Mouse (Mus musculus) hindbrain, embryonic 11.5 days (tissue): Measurements from ENCODE around the gene Cfap54. TPM values are rescaled to one million over a fixed set of nuclear protein-coding genes. Genes with fewer than 3 reads are reported as not detected.

Source experiments
- ATAC-seq: fragments of 200-750 bp; cut with Nextera tagmentation; 2 replicates; pipeline ENCODE4 v1.8.0; 2017; ENCODE audit warnings: mild to moderate bottlenecking, moderate TSS enrichment, moderate library complexity; ENCODE audit not compliant: low FRiP score
- DNase-seq: peaks from one replicate; pipeline ENCODE4 v3.0.0-alpha.2; 2015; ENCODE audit warnings: low spot score
- H3K27ac ChIP-seq: fragments of 300-500 bp; sonication (generic); 2 replicates; pipeline ENCODE4 v1.5.1; 2014; ENCODE audit warnings: mild to moderate bottlenecking, low read depth, low read length
- H3K27me3 ChIP-seq: fragments of 300-500 bp; sonication (generic); 2 replicates; pipeline ENCODE4 v1.6.1; 2014; ENCODE audit warnings: mild to moderate bottlenecking, low read length, moderate library complexity, mixed read lengths; ENCODE audit not compliant: control insufficient read depth, insufficient read depth
- H3K36me3 ChIP-seq: fragments of 300-500 bp; sonication (generic); 2 replicates; pipeline ENCODE4 v1.6.1; 2014; ENCODE audit warnings: mild to moderate bottlenecking, low read length, moderate library complexity, mixed read lengths; ENCODE audit not compliant: control insufficient read depth, insufficient read depth
- H3K4me1 ChIP-seq: fragments of 300-500 bp; sonication (generic); replicated peaks from 2 replicates; pipeline ENCODE4 v1.6.1; 2014; ENCODE audit warnings: low read length, mixed read lengths; ENCODE audit not compliant: control insufficient read depth, insufficient read depth
- H3K4me2 ChIP-seq: fragments of 300-500 bp; sonication (generic); replicated peaks from 2 replicates; pipeline ENCODE4 v1.6.1; 2014; ENCODE audit warnings: mild to moderate bottlenecking, low read depth, low read length
- H3K4me3 ChIP-seq: fragments of 300-500 bp; sonication (generic); 2 replicates; pipeline ENCODE4 v1.5.1; 2014; ENCODE audit warnings: low read depth, low read length
- H3K9ac ChIP-seq: fragments of 300-500 bp; sonication (generic); 2 replicates; pipeline ENCODE4 v1.6.1; 2014; ENCODE audit warnings: low read depth, low read length
- H3K9me3 ChIP-seq: fragments of 300-500 bp; sonication (generic); 2 replicates; pipeline ENCODE4 v1.6.1; 2016; ENCODE audit warnings: low read length; ENCODE audit not compliant: control insufficient read depth
- WGBS: fragments of 180-500 bp; shearing (Covaris S2); extraction: QIAGEN DNeasy Blood & Tissue Kit; methylation state at CpG from one replicate; pipeline ENCODE4 v1.1.7; 2014; 5-methylcytosine and 5-hydroxymethylcytosine counted together
- polyA plus RNA-seq: library from polyadenylated mRNA; unstranded; fragments of >200 nt; fragmentation: Nextera tagmentation; extraction: Ambion mirVana; gene quantifications from 2 replicates; pipeline ENCODE4 v1.2.1, GENCODE M21; 2014

Gene Cfap54
- polyA plus RNA-seq, 1 experiment from 2014 or later: 2.4 TPM

GRCm38 (mm10) chr10:93053867-93054266, 27.6 kb downstream of the Cfap54 start:
- WGBS: 83% methylated on average over 6 of the region's 6 CpGs
- H3K4me3 ChIP-seq: no peak overlapping the region
- H3K27me3 ChIP-seq: no peaks in the 10 kb centered on the region
- no peak overlapping the region for H3K9ac ChIP-seq
- H3K4me1 ChIP-seq: no peaks in the 10 kb centered on the region
- H3K36me3 ChIP-seq: no peaks in the 10 kb centered on the region
- ATAC-seq (no peak), DNase-seq (no peak)
- no peak overlapping the region for H3K4me2 ChIP-seq
- H3K9me3 ChIP-seq: no peaks in the 10 kb centered on the region
- H3K27ac ChIP-seq: no peak overlapping the region

GRCm38 (mm10) chr10:93053315-93053714, 28.1 kb downstream of the Cfap54 start:
- Histone ChIP-seq H3K27ac (no peak overlapping the region), H3K4me2 (no peak overlapping the region), H3K4me3 (no peak overlapping the region), H3K27me3 (no peaks in the 10 kb centered on the region), H3K9ac (no peak overlapping the region), H3K9me3 (no peaks in the 10 kb centered on the region), H3K4me1 (no peaks in the 10 kb centered on the region), H3K36me3 (no peaks in the 10 kb centered on the region)
- WGBS: 85% methylated on average over 4 of the region's 4 CpGs
- no peak for DNase-seq
- no peak for ATAC-seq

GRCm38 (mm10) chr10:93051016-93051726, 30.2 kb downstream of the Cfap54 start:
- Histone ChIP-seq H3K36me3 (no peaks in the 10 kb centered on the region), H3K4me2 (no peak overlapping the region), H3K9me3 (no peaks in the 10 kb centered on the region), H3K27me3 (no peaks in the 10 kb centered on the region), H3K27ac (no peak overlapping the region), H3K9ac (no peak overlapping the region), H3K4me1 (no peaks in the 10 kb centered on the region), H3K4me3 (no peak overlapping the region)
- peak; percentile 89 for DNase-seq
- 37% methylated on average over 13 of the region's 13 CpGs for WGBS
- no peak for ATAC-seq

GRCm38 (mm10) chr10:93050571-93050970, 30.8 kb downstream of the Cfap54 start:
- Histone ChIP-seq H3K4me1 (no peaks in the 10 kb centered on the region), H3K27ac (no peak overlapping the region), H3K9ac (no peak overlapping the region), H3K36me3 (no peaks in the 10 kb centered on the region), H3K4me3 (no peak overlapping the region), H3K27me3 (no peaks in the 10 kb centered on the region), H3K9me3 (no peaks in the 10 kb centered on the region), H3K4me2 (no peak overlapping the region)
- ATAC-seq (no peak), DNase-seq (no peak)
- 51% methylated on average over 3 of the region's 3 CpGs for WGBS

GRCm38 (mm10) chr10:93043195-93043594, 38.2 kb downstream of the Cfap54 start:
- WGBS: 94% methylated on average over 10 of the region's 10 CpGs
- no peak for DNase-seq

GRCm38 (mm10) chr10:93041850-93042249, 39.6 kb downstream of the Cfap54 start:
- Histone ChIP-seq H3K27ac (no peak overlapping the region), H3K4me1 (no peaks in the 10 kb centered on the region), H3K4me3 (no peak overlapping the region), H3K9ac (no peak overlapping the region), H3K27me3 (no peaks in the 10 kb centered on the region), H3K9me3 (no peaks in the 10 kb centered on the region), H3K36me3 (no peaks in the 10 kb centered on the region), H3K4me2 (no peak overlapping the region)
- DNase-seq (no peak), ATAC-seq (no peak)
- 98% methylated on average over 3 of the region's 3 CpGs for WGBS

More at GRCm38 (mm10) chr10:93043195-93043594, 38.2 kb downstream of the Cfap54 start:
- no peak overlapping the region for H3K4me2 ChIP-seq
- ATAC-seq: no peak
- H3K36me3 ChIP-seq: no peaks in the 10 kb centered on the region
- H3K27ac ChIP-seq: no peak overlapping the region
- no peak overlapping the region for H3K4me3 ChIP-seq
- H3K9me3 ChIP-seq: no peaks in the 10 kb centered on the region
- H3K27me3 ChIP-seq: no peaks in the 10 kb centered on the region
- no peaks in the 10 kb centered on the region for H3K4me1 ChIP-seq
- no peak overlapping the region for H3K9ac ChIP-seq

- no peak overlapping the region for H3K9ac ChIP-seq
- ATAC-seq: no peak
- H3K4me1 ChIP-seq: no peaks in the 10 kb centered on the region
- H3K4me3 ChIP-seq: no peak overlapping the region
- no peak overlapping the region for H3K4me2 ChIP-seq
- H3K9me3 ChIP-seq: no peaks in the 10 kb centered on the region
- H3K27ac ChIP-seq: no peak overlapping the region
- no peak for DNase-seq
- no peaks in the 10 kb centered on the region for H3K27me3 ChIP-seq
- H3K36me3 ChIP-seq: no peaks in the 10 kb centered on the region
- WGBS: 79% methylated on average over 4 of the region's 4 CpGs
Observed at GRCm38 (mm10) chr10:93041392-93041791, 40.0 kb downstream of the Cfap54 start.

GRCm38 (mm10) chr10:93036532-93036931, 44.9 kb downstream of the Cfap54 start:
- Histone ChIP-seq H3K4me3 (no peak overlapping the region), H3K27me3 (no peaks in the 10 kb centered on the region), H3K9ac (no peak overlapping the region), H3K4me2 (no peak overlapping the region), H3K27ac (no peak overlapping the region), H3K9me3 (no peaks in the 10 kb centered on the region), H3K36me3 (no peaks in the 10 kb centered on the region), H3K4me1 (no peaks in the 10 kb centered on the region)
- DNase-seq (no peak), ATAC-seq (no peak)
- 90% methylated on average over 3 of the region's 3 CpGs for WGBS

GRCm38 (mm10) chr10:93035489-93035888, 45.9 kb downstream of the Cfap54 start:
- Histone ChIP-seq H3K4me1 (no peaks in the 10 kb centered on the region), H3K9ac (no peak overlapping the region), H3K4me3 (no peak overlapping the region), H3K4me2 (no peak overlapping the region), H3K27ac (no peak overlapping the region), H3K27me3 (no peaks in the 10 kb centered on the region), H3K9me3 (no peaks in the 10 kb centered on the region), H3K36me3 (no peaks in the 10 kb centered on the region)
- WGBS: 69% methylated on average over 10 of the region's 10 CpGs
- no peak for DNase-seq
- ATAC-seq: no peak
